8 mouse cellular contexts compared by ENCODE assay signal in the genomic region with DNA sequence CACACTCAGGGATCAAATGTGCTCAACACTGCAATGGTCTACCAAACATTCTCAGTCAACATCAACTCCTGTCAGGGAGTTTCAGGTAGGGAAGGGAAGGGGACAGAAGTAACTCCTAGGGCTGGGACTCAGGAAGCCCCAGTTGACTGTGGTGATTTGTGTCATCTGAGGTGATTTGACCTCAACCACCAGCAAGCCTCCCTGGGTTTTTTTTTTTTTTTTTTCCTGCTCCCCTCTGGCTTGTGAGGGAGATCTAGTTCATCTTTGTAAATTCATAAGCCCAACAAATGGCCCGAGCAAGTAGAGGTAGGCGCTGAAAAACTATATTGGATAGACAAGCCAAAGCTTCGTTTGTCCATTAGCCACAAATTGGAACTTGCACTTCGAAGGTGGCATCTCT. TPM values are rescaled to one million over a fixed set of nuclear protein-coding genes. Genes with fewer than 3 reads are reported as not detected.
DNase-seq lines count a peak whose midpoint lies in the region; ATAC-seq and TF ChIP-seq lines count a peak whose summit lies in the region.

No protein-coding gene starts in this region.

- no peak for TF ChIP-seq CTCF in G1E (IDR thresholded peaks at IDR 0.05; ENCODE audit: low read depth, low read length)

- H3K9ac ChIP-seq in heart, embryonic 11.5 days (ENCODE audit: low read depth, low read length): peak overlapping the region; percentile 74; the same call in 1 of the 2 replicates
- no peak overlapping the region for H3K9ac ChIP-seq in hindbrain, embryonic 11.5 days (ENCODE audit: low read depth, low read length)

- H3K36me3 ChIP-seq in heart, embryonic 11.5 days (ENCODE audit: control insufficient read depth, insufficient read depth, low read length): peaks cover 6% of the 10 kb centered on the region; the same call in 1 of the 2 replicates
- peaks cover 44% of the 10 kb centered on the region for H3K36me3 ChIP-seq in G1E (replicated peaks)
- H3K36me3 ChIP-seq in hindbrain, embryonic 11.5 days (ENCODE audit: control insufficient read depth, insufficient read depth, low read length): 0 out of 2 replicates have a peak, but pooled peaks cover 2% of the 10 kb centered on the region
- H3K36me3 ChIP-seq in macrophage (ENCODE audit: inconsistent target): peaks cover 11% of the 10 kb centered on the region

- no peaks in the 10 kb centered on the region for H3K27me3 ChIP-seq in heart, embryonic 11.5 days (ENCODE audit: control insufficient read depth, insufficient read depth, low read length)
- H3K27me3 ChIP-seq in G1E (ENCODE audit: insufficient read depth, low read length): no peaks in the 10 kb centered on the region
- no peaks in the 10 kb centered on the region for H3K27me3 ChIP-seq in hindbrain, embryonic 11.5 days (ENCODE audit: control insufficient read depth, insufficient read depth, low read length)

- no peak overlapping the region for H3K27ac ChIP-seq in heart, embryonic 11.5 days (ENCODE audit: low read depth, low read length)
- H3K27ac ChIP-seq in hindbrain, embryonic 11.5 days (ENCODE audit: low read depth, low read length): no peak overlapping the region
- H3K27ac ChIP-seq in macrophage: no peak overlapping the region

- peak overlapping the region; percentile 70 for H3K4me2 ChIP-seq in heart, embryonic 11.5 days
- H3K4me2 ChIP-seq in hindbrain, embryonic 11.5 days (replicated peaks; ENCODE audit: low read depth, low read length): peak overlapping the region; percentile 62

- peaks cover 52% of the 10 kb centered on the region for H3K79me2 ChIP-seq in macrophage (ENCODE audit: inconsistent target)

- H3K4me1 ChIP-seq in heart, embryonic 11.5 days (ENCODE audit: control insufficient read depth, insufficient read depth, low read length): peaks cover 16% of the 10 kb centered on the region
- H3K4me1 ChIP-seq in G1E (ENCODE audit: insufficient read depth, low read depth, low read length): peaks cover 30% of the 10 kb centered on the region
- peaks cover 2% of the 10 kb centered on the region; the same call in 1 of the 2 replicates for H3K4me1 ChIP-seq in hindbrain, embryonic 11.5 days (replicated peaks; ENCODE audit: control insufficient read depth, insufficient read depth, low read length)

- no peak for DNase-seq in heart, postnatal 10 days
- no peak for DNase-seq in G1E (ENCODE audit: low spot score)
- DNase-seq in hindbrain, embryonic 11.5 days (ENCODE audit: low spot score): no peak
- DNase-seq in urinary bladder, adult 18-20 months (ENCODE audit: low spot score in 2 of 2): no peak
- DNase-seq in cerebellum, postnatal 10 days: no peak
- DNase-seq in adrenal gland, adult 8-10 months: no peak

- H3K4me3 ChIP-seq in heart, embryonic 11.5 days (ENCODE audit: low read depth, low read length): peak overlapping the region; percentile 99
- peak overlapping the region; percentile 88 for H3K4me3 ChIP-seq in G1E (ENCODE audit: low read depth, low read length)
- H3K4me3 ChIP-seq in hindbrain, embryonic 11.5 days (ENCODE audit: low read depth, low read length): peak overlapping the region; percentile 95
- H3K4me3 ChIP-seq in macrophage (ENCODE audit: inconsistent target): peak overlapping the region; percentile 63

- ATAC-seq in heart, embryonic 11.5 days (replicated peaks; ENCODE audit: insufficient number of reproducible peaks, low FRiP score, low TSS enrichment): no peak
- ATAC-seq in G1E (ENCODE audit: extremely low read depth, insufficient number of reproducible peaks, low FRiP score, poor library complexity, severe bottlenecking): no peak
- ATAC-seq in hindbrain, embryonic 11.5 days (ENCODE audit: low FRiP score): no peak

- intact Hi-C loops in heart, postnatal 10 days (cut with DNase I): loop anchor here (5.0 kb wide), 1 partner anchor 71 kb away; no protein-coding TSS in a partner anchor

- no peaks in the 10 kb centered on the region for H3K9me3 ChIP-seq in heart, embryonic 11.5 days (replicated peaks; ENCODE audit: control insufficient read depth, low read length)
- H3K9me3 ChIP-seq in G1E (replicated peaks): no peaks in the 10 kb centered on the region
- H3K9me3 ChIP-seq in hindbrain, embryonic 11.5 days (ENCODE audit: control insufficient read depth, low read length): no peaks in the 10 kb centered on the region

- 80% methylated on average over 4 of the region's 4 CpGs for WGBS in heart, embryonic 11.5 days (ENCODE audit: insufficient replicate concordance)
- WGBS in hindbrain, embryonic 11.5 days: 92% methylated on average over 4 of the region's 4 CpGs
- 90% methylated on average over 4 of the region's 4 CpGs for WGBS in macrophage (ENCODE audit: missing documents)

RNA-seq across cellular contexts. Expression of a gene that starts 1.0 kb away (rescaled TPM):
- 30.6 and 31.8 TPM in 2 replicates for polyA plus RNA-seq in heart, embryonic 11.5 days (2014; fragmentation: Nextera tagmentation; extraction: Ambion mirVana)
- 10 to 100 TPM; 30.2 to 30.4 TPM for total RNA-seq in heart, postnatal 10 days (2021)
- total RNA-seq in G1E (2014; fragmentation: Nextera tagmentation) (23.1 TPM in 2 replicates), G1E (2017) (15.0 and 18.5 TPM in 2 replicates)
- polyA plus RNA-seq in G1E (2012) (13.9 and 22.5 TPM in 2 replicates), macrophage (2018) (22.0 to 27.2 TPM (median 26.8 TPM) in 3 replicates)
- 42.3 and 44.6 TPM in 2 replicates for polyA plus RNA-seq in hindbrain, embryonic 11.5 days (2014; fragmentation: Nextera tagmentation; extraction: Ambion mirVana)
- total RNA-seq in macrophage (2018; cell fraction: chromatin; rRNA removed): 10 to 100 TPM; 10.9 to 46.1 (median 27.1) TPM
- 10 to 100 TPM; 21.8 to 37.0 (median 28.8) TPM for total RNA-seq in macrophage (2018; cell fraction: cytosol; rRNA removed)
- total RNA-seq in macrophage (2018; cell fraction: nucleus; rRNA removed): 10 to 100 TPM; 18.0 to 54.1 (median 35.5) TPM
- 10 to 100 TPM; 33.4 to 44.1 (median 37.5) TPM for total RNA-seq in adrenal gland, adult 8-10 months (2022)
